In genomic region chr3:123333055-123333424, GRCm38 (mm10) we compare ENCODE assay signal across 8 mouse cellular contexts. TPM values are rescaled to one million over a fixed set of nuclear protein-coding genes. Genes with fewer than 3 reads are reported as not detected.
DNase-seq lines count a peak whose midpoint lies in the region; ATAC-seq and TF ChIP-seq lines count a peak whose summit lies in the region.

No protein-coding gene starts in this region.

- peaks cover 18% of the 10 kb centered on the region; the same call in 1 of the 2 replicates for H3K36me3 ChIP-seq in liver, postnatal 0 days (replicated peaks; ENCODE audit: insufficient read depth, low read length)

- peaks cover 15% of the 10 kb centered on the region for H3K4me1 ChIP-seq in liver, postnatal 0 days (ENCODE audit: insufficient read depth)

- DNase-seq in adrenal gland, postnatal 25 days: peak; percentile 10
- DNase-seq in adrenal gland, adult 2 months: no peak
- peak; percentile 74 for DNase-seq in 3T3-L1 (ENCODE audit: low read depth, low spot score)
- DNase-seq in liver, postnatal 0 days: peak; percentile 73
- DNase-seq in layer of hippocampus, postnatal 25 days (ENCODE audit: extremely low spot score in 1 of 2, low spot score in 1 of 2): no peak
- DNase-seq in right cerebral cortex, postnatal 25 days: no peak
- no peak for DNase-seq in urinary bladder, adult 18-20 months (ENCODE audit: low spot score in 2 of 2)

- peak overlapping the region; percentile 62 for H3K27ac ChIP-seq in liver, postnatal 0 days (ENCODE audit: low read depth)

- TF ChIP-seq EP300 in liver, postnatal 0 days (IDR thresholded peaks at IDR 0.05; ENCODE audit: low read depth): no peak

- H3K27me3 ChIP-seq in liver, postnatal 0 days (ENCODE audit: insufficient read depth, low read length): no peaks in the 10 kb centered on the region

- no peak overlapping the region for H3K9ac ChIP-seq in liver, postnatal 0 days (replicated peaks)

- TF ChIP-seq CTCF in liver, postnatal 0 days (IDR thresholded peaks at IDR 0.05; ENCODE audit: low read depth): no peak

- ATAC-seq in granulocyte monocyte progenitor cell, adult 5-6 weeks (replicated peaks; ENCODE audit: poor library complexity, severe bottlenecking): peak; percentile 62
- peak; percentile 91 for ATAC-seq in liver, postnatal 0 days

- WGBS in liver, postnatal 0 days (ENCODE audit: insufficient replicate concordance): 23% methylated on average over 4 of the region's 4 CpGs

- H3K4me3 ChIP-seq in liver, postnatal 0 days (ENCODE audit: low read depth, low read length): no peak overlapping the region

- no peaks in the 10 kb centered on the region for H3K9me3 ChIP-seq in liver, postnatal 0 days (ENCODE audit: low read length)

- no peak overlapping the region for H3K4me2 ChIP-seq in liver, postnatal 0 days (ENCODE audit: low read depth, low read length)

RNA-seq across cellular contexts. Expression of gene Mettl14, which starts 52.9 kb away (rescaled TPM):
- 20.6 and 21.4 TPM in 2 replicates for total RNA-seq in adrenal gland, postnatal 25 days (2021)
- 10 to 100 TPM; 18.4 to 19.5 TPM for total RNA-seq in adrenal gland, adult 2 months (2021)
- polyA plus RNA-seq in adrenal gland, adult 2 months (2012; rRNA removed): 2.8 and 3.9 TPM in 2 replicates
- 16.6 and 24.1 TPM in 2 replicates for total RNA-seq in granulocyte monocyte progenitor cell, adult 5-6 weeks (2014; fragmentation: Nextera tagmentation)
- total RNA-seq in granulocyte monocyte progenitor cell, adult 5-6 weeks (2017): 20.7 and 21.7 TPM in 2 replicates
- 5.0 and 5.3 TPM in 2 replicates for polyA plus RNA-seq in liver, postnatal 0 days (2015; fragmentation: Nextera tagmentation; extraction: Ambion mirVana)
- total RNA-seq in layer of hippocampus, postnatal 25 days (2021): 10 to 100 TPM; 14.0 to 15.4 TPM

Comparison
In these comparisons a context has a peak if more than half of its experiments do, and no peak if none do; other contexts are left out.
1. DNase-seq: peak in adrenal gland, postnatal 25 days (single experiment), 3T3-L1 (single experiment) and liver, postnatal 0 days (single experiment); none in adrenal gland, adult 2 months (single experiment), layer of hippocampus, postnatal 25 days (0 of 2), right cerebral cortex, postnatal 25 days (single experiment) and urinary bladder, adult 18-20 months (0 of 2).